Mouse (Mus musculus) heart, postnatal 36 days (tissue): Measurements from ENCODE around the gene Slc25a5. TPM values are rescaled to one million over a fixed set of nuclear protein-coding genes. Genes with fewer than 3 reads are reported as not detected.
A peak's percentile ranks its signal among the peaks of the same experiment; 100 is the strongest.

Experiments used
- DNase-seq, 2 experiments: peaks; one replicate each; pipeline ENCODE4 v3.0.0; 2021 to 2022
- intact Hi-C: fragments of 180-260 bp; cut with DNase I; formaldehyde crosslinking; loops from one replicate; pipeline ENCODE4 v1.15.1; 2025
- total RNA-seq, 2 experiments: library from RNA; stranded (reverse); gene quantifications; 2 replicates each; pipeline ENCODE4 v1.2.3; 2021

Gene Slc25a5
- total RNA-seq, 2 experiments from 2014 or later: 374 to 455 TPM

DNA sequence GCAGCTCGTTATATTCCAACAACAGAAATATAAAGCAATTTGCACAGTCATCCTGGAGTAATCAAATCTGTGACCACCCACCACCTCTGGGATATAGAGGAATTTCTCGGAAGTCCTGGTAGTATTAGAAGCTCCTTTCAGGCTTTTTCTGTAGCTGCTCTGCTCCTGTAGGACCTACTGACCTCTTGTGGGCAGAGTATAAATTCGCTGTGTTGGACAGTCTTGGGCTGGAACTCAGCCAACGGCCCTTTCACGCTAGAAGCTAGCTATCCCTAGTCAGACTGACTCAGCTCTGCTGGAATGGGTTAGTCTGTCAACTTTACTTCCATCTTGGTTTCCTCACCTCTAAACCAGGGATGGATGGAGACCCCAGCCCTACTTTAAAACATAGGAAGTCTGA is 34.8 kb downstream of the Slc25a5 start:
- intact Hi-C loops: loop anchor here (1.0 kb wide), 1 partner anchor 192 kb away; no protein-coding TSS in a partner anchor
- DNase-seq: peak; percentile 31 to 54

DNA sequence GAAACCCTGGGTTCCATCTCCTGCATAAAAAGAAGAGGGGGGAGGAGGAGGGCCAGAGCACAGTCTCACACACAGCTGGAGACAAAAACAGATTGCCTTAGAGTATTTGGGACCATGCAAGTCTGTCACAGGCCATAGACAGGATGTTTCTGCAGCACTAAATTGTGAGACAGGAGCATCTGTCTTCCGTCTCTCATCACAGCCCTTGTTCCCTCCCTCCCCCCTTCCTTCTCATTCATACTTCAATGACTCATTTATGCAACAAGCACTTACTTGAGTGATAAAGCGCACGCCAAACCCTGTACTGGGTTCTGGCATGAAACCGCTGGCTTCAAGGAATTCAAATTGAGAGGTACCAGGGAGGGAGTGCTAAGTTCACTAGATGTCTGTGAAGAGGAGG is 36.2 kb downstream of the Slc25a5 start:
- no peak for DNase-seq
- intact Hi-C loops: loop anchor here (2.0 kb wide), 1 partner anchor 71 kb away; the partner anchor contains the start of gene Nkrf

DNA sequence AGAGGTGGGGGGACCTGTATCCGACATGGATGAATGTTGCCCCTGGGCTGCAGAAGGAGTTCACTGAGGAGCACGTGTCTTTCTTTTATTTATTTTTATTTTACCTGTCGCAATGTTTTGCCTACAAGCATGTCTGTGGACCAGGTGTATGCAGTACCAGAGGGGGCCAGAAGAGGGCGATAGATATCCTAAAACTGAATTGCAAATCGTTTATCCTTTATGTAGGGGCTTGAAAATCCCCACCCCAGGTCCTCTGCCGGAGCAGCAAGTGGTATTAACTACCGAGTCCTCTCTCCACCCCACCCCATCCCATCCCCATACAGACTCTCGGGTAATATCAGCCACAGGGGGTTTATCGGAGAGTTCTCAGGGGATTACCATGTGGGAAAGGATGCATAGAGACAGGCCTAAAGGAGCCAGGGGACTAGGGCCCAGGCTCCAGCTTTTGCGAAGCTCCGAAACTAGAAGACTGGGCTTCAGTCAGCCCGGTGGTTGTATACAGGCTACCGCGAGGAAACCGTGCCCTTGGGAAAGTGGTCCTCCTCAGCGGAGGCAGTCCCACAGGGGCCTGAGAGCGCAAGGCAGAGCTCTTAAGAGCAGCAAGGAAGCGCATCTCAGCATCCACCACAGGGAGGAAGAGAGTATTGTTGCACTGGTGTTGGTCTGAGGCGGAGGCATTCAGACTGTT is 38.1 kb downstream of the Slc25a5 start:
- peak; percentile 65 to 79 for DNase-seq
- intact Hi-C loops: loop anchor here (2.0 kb wide), 1 partner anchor 69 kb away; the partner anchor contains the start of gene Nkrf

DNA sequence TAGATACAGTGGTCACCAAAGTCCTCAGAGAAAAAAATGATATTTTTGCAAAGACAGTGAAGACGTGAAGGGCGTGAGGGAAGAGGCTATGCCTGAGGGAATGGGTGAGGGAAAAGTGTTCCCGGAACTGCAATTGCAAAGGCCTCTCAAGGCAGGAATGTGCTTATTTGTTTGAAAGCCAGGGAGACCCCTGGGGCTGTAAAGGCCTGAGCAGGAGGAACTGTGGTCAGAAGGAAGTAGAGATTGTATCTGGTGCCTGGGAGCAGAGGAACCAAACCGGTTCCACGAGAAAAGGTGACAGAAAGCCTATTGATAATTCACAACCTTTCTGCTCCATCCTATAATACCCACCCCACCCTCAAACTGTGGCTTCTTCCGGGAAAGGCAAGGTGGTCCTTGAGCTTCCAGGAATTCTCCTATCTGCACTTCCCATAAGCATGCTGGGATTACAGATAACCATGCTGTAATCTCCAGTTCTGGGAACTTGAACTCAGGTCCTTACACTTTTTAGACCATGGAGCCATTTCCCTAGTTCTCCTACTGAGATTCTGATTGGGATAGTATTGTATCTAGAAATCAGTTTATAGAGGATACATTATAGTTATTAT is 41.7 kb downstream of the Slc25a5 start:
- DNase-seq: no peak
- intact Hi-C loops: no loop called here

DNA sequence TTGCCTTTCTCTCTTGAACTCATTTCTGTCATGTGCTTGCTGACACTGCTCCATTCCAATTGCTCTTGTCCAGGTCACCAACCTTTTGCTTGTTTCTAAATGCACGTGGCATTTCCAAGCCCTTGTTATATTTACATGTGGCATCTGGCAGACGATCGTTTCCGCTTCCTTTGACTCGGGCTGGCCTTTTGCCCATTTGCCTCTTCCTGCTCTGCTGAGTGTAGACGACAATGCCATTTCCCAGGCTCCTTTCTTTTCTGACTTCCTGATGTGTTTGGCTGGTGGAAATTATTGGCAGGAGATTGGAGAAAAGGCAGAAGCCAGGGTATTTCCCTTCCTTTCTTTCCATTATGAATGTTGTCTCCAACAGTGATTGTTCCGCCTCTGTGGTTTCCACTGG is 43.9 kb downstream of the Slc25a5 start:
- intact Hi-C loops: no loop called here
- peak; percentile 25 to 42 for DNase-seq

DNA sequence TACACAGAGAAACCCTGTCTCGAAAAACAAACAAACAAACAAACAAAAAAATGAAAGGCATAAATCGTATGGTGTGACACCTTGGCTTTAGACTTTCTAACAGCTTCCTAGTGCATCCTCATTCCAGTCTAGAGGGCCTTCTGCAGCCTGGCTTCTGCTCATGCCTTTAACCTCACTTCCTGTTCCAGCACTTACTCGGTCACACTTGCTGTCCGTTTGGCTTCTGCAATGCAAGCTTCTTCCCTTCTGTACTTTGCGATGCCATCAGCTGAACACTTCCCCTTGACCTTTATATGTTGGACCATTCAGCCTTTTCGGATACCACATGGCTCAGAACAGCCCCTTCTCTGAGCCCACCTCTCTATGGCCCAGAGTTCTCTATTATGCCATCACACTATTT is 46.2 kb downstream of the Slc25a5 start:
- intact Hi-C loops: no loop called here
- no peak for DNase-seq

DNA sequence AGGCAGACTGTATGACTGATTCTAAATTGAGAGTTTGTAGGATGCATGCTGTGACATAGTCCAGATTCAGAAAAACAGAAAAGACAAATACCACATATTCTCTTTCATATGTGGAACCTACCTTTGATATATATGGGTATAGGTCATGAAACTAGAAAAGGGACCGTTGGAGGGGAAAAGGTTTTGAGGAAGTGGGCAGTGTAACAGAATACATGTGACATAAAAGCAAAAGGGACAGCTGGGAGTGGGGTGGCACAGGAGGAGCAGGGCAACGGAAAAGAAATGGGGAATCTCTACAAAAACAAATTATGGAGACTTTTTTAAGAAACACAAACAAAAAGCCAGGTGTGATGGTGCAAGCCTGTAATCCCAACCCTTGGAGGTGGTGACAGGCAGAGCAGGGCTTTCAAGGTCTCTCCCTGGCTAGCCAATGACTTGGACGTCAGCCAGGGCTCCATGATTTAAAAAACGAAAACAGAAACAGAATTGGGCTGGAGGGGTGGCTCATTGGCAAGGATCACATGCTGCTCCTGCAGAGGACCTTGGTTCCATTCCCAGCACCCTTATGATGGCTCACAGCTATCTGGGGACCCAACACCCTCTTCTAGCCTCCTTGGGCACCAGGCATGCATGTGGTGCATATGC is 48.0 kb downstream of the Slc25a5 start:
- intact Hi-C loops: no loop called here
- no peak for DNase-seq

DNA sequence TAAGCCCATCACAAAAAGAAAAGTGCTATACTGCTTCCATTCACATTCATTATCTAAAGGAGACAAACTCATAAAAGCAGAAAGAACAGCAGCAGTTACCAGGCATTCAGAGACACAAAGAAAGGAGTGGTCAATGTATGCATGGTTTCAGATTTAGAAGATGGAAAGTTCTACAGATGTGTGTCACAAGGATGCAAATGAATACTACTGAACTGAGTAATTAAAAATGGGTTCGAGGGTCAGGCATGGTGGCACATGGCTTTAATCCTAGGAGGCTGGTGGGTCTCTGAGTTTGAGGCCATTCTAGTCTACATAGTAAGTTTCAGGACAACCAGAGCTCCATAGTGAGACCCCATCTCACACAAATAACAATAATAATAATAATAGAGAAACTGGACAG is 51.7 kb downstream of the Slc25a5 start:
- intact Hi-C loops: no loop called here
- no peak for DNase-seq

Other genes with a start within 250 kb of the Slc25a5 start
- gene Pgrmc1, start 197.4 kb upstream of the Slc25a5 start, total RNA-seq: 10 to 100 TPM; 20.2 to 23.2 TPM
- gene Akap17b, start 150.3 kb upstream of the Slc25a5 start, total RNA-seq: 1 to 10 TPM; 2.3 to 2.4 TPM
- under 1 TPM; 0.44 to 0.49 TPM for gene Slc25a43, start 52.0 kb upstream of the Slc25a5 start, total RNA-seq
- gene Ube2a, start 78.2 kb downstream of the Slc25a5 start, total RNA-seq: 10 to 100 TPM; 67.7 to 77.5 TPM
- 10 to 100 TPM; 16.7 to 17.9 TPM for gene C330007P06Rik, start 78.5 kb downstream of the Slc25a5 start, total RNA-seq
- gene Nkrf, start 107.2 kb downstream of the Slc25a5 start, total RNA-seq: 1 to 10 TPM; 3.1 to 4.1 TPM
- 1 to 10 TPM; 5.1 to 5.6 TPM for gene Sept6, start 196.1 kb downstream of the Slc25a5 start, total RNA-seq